Mouse (Mus musculus) ES-Bruce4 (cell line): ENCODE results near the gene Qpct. TPM values are rescaled to one million over a fixed set of nuclear protein-coding genes. Genes with fewer than 3 reads are reported as not detected.

Experiments
- H3K27ac ChIP-seq: 2 replicates; pipeline ENCODE4 v1.5.1; 2012; ENCODE audit warnings: low read length, inconsistent platforms; ENCODE audit not compliant: insufficient read depth
- H3K27me3 ChIP-seq: 2 replicates; pipeline ENCODE4 v1.6.1; 2012; ENCODE audit warnings: mild to moderate bottlenecking, low read length, inconsistent platforms; ENCODE audit not compliant: control insufficient read depth, poor library complexity, insufficient read depth, severe bottlenecking
- H3K36me3 ChIP-seq: 2 replicates; pipeline ENCODE4 v1.6.1; 2012; ENCODE audit warnings: inconsistent platforms, mild to moderate bottlenecking, low read length, moderate library complexity; ENCODE audit not compliant: control insufficient read depth, poor library complexity, insufficient read depth, severe bottlenecking
- H3K4me1 ChIP-seq: one replicate; pipeline ENCODE4 v1.8.1; 2011; ENCODE audit warnings: low read length; ENCODE audit not compliant: control insufficient read depth, insufficient read depth
- H3K4me3 ChIP-seq: 2 replicates; pipeline ENCODE4 v1.5.1; 2011; ENCODE audit warnings: low read depth, mild to moderate bottlenecking, low read length
- H3K9ac ChIP-seq: 2 replicates; pipeline ENCODE4 v1.6.1; 2012; ENCODE audit warnings: low read depth, mild to moderate bottlenecking, inconsistent platforms; ENCODE audit not compliant: poor library complexity, severe bottlenecking
- H3K9me3 ChIP-seq: replicated peaks from 2 replicates; pipeline ENCODE4 v1.6.1; 2012; ENCODE audit warnings: mild to moderate bottlenecking, low read length, inconsistent platforms; ENCODE audit not compliant: control insufficient read depth, poor library complexity, insufficient read depth, severe bottlenecking
- CTCF ChIP-seq: IDR thresholded peaks from one replicate; pipeline ENCODE4 v1.8.1; 2011; ENCODE audit warnings: low read depth, low read length
- EP300 ChIP-seq: IDR thresholded peaks from 2 replicates; pipeline ENCODE4 v1.6.1; 2011; ENCODE audit warnings: low read depth, low read length; ENCODE audit not compliant: insufficient read depth
- POLR2A ChIP-seq: IDR thresholded peaks from one replicate; pipeline ENCODE4 v1.8.1; 2011; ENCODE audit warnings: low read length; ENCODE audit not compliant: insufficient read depth
- polyA plus RNA-seq: library from polyadenylated mRNA; stranded (reverse); fragments of >200 nt; gene quantifications from 2 replicates; pipeline ENCODE4 v1.2.4, GENCODE M21; 2011; ENCODE audit warnings: low read depth; ENCODE audit not compliant: missing spikeins, insufficient read depth, insufficient read length

The Qpct gene
- polyA plus RNA-seq, 1 experiment, result 3.0 TPM

DNA sequence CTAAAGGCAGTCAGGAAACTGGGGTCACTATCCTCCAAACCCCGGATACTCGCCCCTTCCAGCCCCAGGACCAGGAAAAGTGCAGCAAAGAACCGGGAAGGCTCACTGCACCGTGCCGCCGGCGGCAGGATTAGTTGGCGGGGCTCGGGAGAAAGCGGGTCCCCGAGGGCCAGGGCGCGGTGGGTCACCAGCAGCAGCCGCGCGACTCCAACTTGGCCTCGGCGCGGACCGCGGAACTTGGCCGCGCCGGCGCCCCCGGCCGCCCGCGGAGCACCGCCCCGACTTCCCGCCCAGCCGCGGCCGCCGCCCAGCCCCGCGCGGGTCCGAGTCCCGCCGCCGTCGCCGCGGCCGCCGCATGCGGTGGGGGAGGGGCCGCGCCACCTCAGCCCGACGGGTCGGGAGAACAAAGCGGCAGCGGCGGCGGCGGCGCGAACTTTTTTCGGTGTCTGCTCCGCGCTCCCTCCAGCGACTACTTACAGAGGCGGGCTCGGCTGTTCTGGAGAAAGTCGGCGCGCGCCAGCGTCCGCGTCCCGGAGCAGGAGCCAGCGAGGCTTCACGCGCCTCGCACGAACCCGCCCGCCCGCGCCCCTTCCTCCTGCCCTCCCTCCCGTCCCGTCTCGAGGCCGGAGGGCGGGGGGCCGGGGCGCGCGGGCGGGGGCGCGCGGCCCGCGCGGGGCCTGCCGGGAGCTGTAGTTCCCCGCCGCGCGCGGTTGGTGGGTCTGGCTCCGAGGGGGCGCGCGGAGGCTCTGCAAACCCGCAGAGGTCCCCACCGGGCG, 31.3 kb upstream of the Qpct start, which contains the start of gene Prkd3:
TSS of gene Prkd3 (minus strand) at position 609 of the 776 bp plus-strand sequence.
- Histone ChIP-seq H3K27ac (no peak within 1 kb of the TSS), H3K36me3 (no peaks in the 10 kb centered on the region), H3K9me3 (no peaks in the 10 kb centered on the region), H3K9ac (peak within 1 kb of the TSS; percentile 90), H3K27me3 (peaks cover 7% of the 10 kb centered on the region), H3K4me1 (no peaks in the 10 kb centered on the region), H3K4me3 (peak within 1 kb of the TSS; percentile 92)
- TF ChIP-seq POLR2A (no peak), EP300 (no peak), CTCF (no peak)

GRCm38 (mm10) chr17:79020984-79021335, 30.7 kb upstream of the Qpct start:
- peak overlapping the region; percentile 76 for H3K4me3 ChIP-seq
- H3K27ac ChIP-seq, result no peak overlapping the region
- H3K36me3 ChIP-seq, result no peaks in the 10 kb centered on the region
- peaks cover 7% of the 10 kb centered on the region for H3K27me3 ChIP-seq
- H3K9me3 ChIP-seq, result no peaks in the 10 kb centered on the region
- peak overlapping the region; percentile 90 for H3K9ac ChIP-seq
- TF ChIP-seq CTCF (no peak), EP300 (no peak), POLR2A (no peak)
- H3K4me1 ChIP-seq, result no peaks in the 10 kb centered on the region

DNA sequence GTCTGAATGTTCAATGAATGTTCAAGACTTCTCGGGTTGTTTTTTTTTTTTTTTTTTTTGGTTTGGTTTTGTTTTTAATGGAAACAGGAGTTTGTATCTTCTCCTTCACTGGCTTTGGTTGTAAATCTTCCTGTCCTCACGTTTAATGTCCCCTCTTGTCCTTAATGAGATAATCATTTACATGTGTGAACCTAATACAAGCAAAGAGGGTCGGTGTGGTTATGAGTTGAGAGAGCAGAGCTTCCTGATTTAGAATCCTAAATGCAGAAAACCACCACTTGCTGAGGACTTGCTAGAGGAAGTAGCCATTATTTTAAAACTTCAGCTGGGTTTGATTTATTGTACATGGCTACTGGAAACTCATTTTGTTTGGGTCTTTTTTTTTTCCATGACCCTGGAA, 29.0 kb upstream of the Qpct start:
- Histone ChIP-seq H3K4me1 (no peaks in the 10 kb centered on the region), H3K27me3 (peaks cover 7% of the 10 kb centered on the region), H3K9me3 (no peaks in the 10 kb centered on the region), H3K4me3 (no peak overlapping the region), H3K36me3 (no peaks in the 10 kb centered on the region), H3K9ac (no peak overlapping the region), H3K27ac (no peak overlapping the region)
- TF ChIP-seq POLR2A (no peak), CTCF (no peak), EP300 (no peak)

GRCm38 (mm10) chr17:79024544-79024943, 27.2 kb upstream of the Qpct start:
- TF ChIP-seq CTCF (no peak), EP300 (no peak), POLR2A (no peak)
- Histone ChIP-seq H3K9ac (no peak overlapping the region), H3K27me3 (peaks cover 7% of the 10 kb centered on the region), H3K36me3 (no peaks in the 10 kb centered on the region), H3K4me1 (no peaks in the 10 kb centered on the region), H3K4me3 (no peak overlapping the region), H3K27ac (no peak overlapping the region), H3K9me3 (no peaks in the 10 kb centered on the region)

- Histone ChIP-seq H3K27me3 (no peaks in the 10 kb centered on the region), H3K9ac (no peak overlapping the region), H3K9me3 (no peaks in the 10 kb centered on the region), H3K27ac (no peak overlapping the region), H3K4me3 (no peak overlapping the region), H3K4me1 (no peaks in the 10 kb centered on the region), H3K36me3 (no peaks in the 10 kb centered on the region)
- no peak for TF ChIP-seq CTCF
- TF ChIP-seq EP300, result no peak
- no peak for TF ChIP-seq POLR2A
These were observed 22.5 kb upstream of the Qpct start for GRCm38 (mm10) chr17:79029226-79029625.

GRCm38 (mm10) chr17:79031569-79031968, 20.1 kb upstream of the Qpct start:
- Histone ChIP-seq H3K27ac (no peak overlapping the region), H3K4me1 (no peaks in the 10 kb centered on the region), H3K27me3 (no peaks in the 10 kb centered on the region), H3K9ac (no peak overlapping the region), H3K4me3 (no peak overlapping the region), H3K9me3 (no peaks in the 10 kb centered on the region), H3K36me3 (no peaks in the 10 kb centered on the region)
- TF ChIP-seq POLR2A, result no peak
- no peak for TF ChIP-seq EP300
- no peak for TF ChIP-seq CTCF
